Mouse (Mus musculus): ENCODE data around the gene Crybg1. TPM values are rescaled to one million over a fixed set of nuclear protein-coding genes. Genes with fewer than 3 reads are reported as not detected.

Gene Crybg1
- 6.3 TPM for polyA plus RNA-seq (2014; fragmentation: Illumina TruSeq; extraction: RNeasy Lipid Tissue Mini Kit (QIAGEN cat#74804); ENCODE audit: low read depth, low replicate concordance)

GRCm38 (mm10) chr10:44148337-44149317 is at the start of gene Crybg1:
Gene Crybg1, minus strand, starts transcription at chr10:44148853.

GRCm38 (mm10) chr10:43901578-43902194 is 247.0 kb downstream of the Crybg1 start, which contains the start of the genes Qrsl1 and Rtn4ip1:
Gene Qrsl1, minus strand, starts transcription at chr10:43901745.
Gene Rtn4ip1, plus strand, starts transcription at chr10:43901807.

Other genes starting within 250 kb of the Crybg1 start
- 31.2 TPM for gene Qrsl1, start 247.1 kb downstream of the Crybg1 start, polyA plus RNA-seq (2014; fragmentation: Illumina TruSeq; extraction: RNeasy Lipid Tissue Mini Kit (QIAGEN cat#74804); ENCODE audit: low read depth, low replicate concordance)
- gene Rtn4ip1, start 247.0 kb downstream of the Crybg1 start, polyA plus RNA-seq (2014; fragmentation: Illumina TruSeq; extraction: RNeasy Lipid Tissue Mini Kit (QIAGEN cat#74804); ENCODE audit: low read depth, low replicate concordance) = 27.5 TPM
- 84.1 TPM for gene Atg5, start 119.5 kb upstream of the Crybg1 start, polyA plus RNA-seq (2014; fragmentation: Illumina TruSeq; extraction: RNeasy Lipid Tissue Mini Kit (QIAGEN cat#74804); ENCODE audit: low read depth, low replicate concordance)

Data from kidney, adult 10 weeks (tissue).